Mouse (Mus musculus): ENCODE measurements around the gene Vat1l.

The Vat1l gene

DNA sequence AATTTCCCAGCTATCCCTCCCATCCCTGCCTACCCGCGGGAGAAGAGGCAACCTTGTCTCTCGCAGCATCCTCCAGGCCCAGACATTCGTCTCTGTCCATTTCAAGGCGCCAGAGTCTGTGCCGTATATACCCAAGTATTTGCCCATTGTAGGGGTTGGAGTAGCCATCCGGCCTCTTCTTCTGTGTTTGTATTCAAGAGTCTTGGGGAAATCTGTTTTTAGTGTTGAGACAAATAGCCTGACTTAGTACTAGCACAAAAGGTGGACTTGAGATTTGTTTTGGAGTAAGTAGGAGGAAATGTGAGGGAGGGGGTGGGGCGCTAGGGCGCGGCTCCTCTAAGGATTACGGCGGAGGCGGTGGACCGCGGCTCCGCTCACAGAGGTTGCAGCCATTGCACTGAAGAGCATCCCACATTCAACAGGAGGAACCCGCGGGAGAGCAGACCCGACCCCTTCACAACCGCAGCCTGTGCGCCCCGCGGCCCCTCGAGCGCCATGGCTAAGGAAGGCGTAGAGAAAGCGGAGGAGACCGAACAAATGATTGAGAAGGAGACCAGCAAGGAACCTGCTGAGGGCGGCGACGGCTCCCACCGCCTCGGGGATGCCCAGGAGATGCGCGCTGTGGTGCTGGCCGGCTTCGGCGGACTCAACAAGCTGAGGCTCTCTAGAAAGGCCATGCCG, at the start of gene Vat1l:
Gene Vat1l (plus strand): TSS at position 392 of the 681 bp plus-strand sequence.
- DNase-seq (ENCODE audit: inconsistent age in 2 of 2, low spot score in 1 of 2): peak; percentile 13 to 73

DNA sequence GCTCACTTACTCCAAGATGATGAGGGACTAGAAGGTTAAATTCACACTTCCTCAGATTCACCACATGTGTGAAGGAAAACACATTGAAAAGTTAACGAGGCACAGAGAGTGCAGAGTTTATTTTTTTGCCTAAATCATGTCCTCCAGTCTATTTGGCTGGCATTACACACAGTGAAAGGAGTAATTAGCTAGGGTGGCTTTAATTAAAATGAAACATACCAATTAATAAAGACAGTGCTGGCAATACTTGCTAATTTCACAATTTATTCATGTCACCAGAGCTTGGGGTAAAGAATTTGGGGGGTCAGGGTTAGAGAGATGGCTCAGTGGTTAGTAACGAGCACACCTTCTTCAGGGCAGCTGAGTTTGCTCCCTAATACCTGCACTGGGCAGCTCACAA, 46.8 kb upstream of the Vat1l start:
- DNase-seq (ENCODE audit: inconsistent age in 2 of 2, low spot score in 1 of 2): no peak

DNA sequence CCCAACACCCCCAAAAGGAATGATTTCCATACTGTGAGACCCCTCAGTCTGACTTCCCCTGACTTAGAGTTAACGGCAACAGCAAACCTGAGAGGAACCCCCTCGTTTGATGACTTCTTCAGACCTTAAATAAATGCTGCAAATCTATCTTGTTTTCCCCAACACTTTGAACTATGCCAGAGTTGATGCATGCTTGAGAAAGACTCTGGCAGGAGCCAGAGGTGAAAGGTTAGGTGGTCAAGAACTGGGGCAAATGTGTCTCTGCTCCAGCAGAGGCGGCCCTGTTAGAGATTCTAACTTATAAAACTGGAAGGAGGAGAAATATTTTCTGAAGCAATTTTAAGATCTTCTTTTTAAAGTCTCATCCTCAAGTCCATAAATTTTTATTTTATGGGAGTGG, 45.7 kb upstream of the Vat1l start:
- no peak for DNase-seq (ENCODE audit: inconsistent age in 2 of 2, low spot score in 1 of 2)

DNA sequence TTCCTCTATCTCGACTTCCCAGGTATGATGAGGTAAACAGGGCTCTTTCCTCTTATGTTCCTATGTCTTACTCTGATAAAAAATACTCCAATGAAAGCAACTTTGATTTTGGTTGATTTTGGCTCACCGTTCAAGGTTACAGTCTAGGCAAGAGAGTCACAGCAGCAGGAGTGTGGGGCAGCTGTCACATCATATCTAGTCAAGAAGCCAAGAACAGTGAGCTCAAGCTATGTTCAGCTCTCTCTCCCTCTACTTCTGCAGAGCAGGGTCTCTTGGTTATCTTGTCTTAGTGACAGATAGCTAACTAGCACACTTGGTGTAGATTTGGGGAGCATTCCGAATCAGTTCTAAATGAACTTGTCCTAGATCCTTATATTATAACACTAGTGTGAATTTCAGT, 41.5 kb upstream of the Vat1l start:
- no peak for DNase-seq (ENCODE audit: inconsistent age in 2 of 2, low spot score in 1 of 2)

DNA sequence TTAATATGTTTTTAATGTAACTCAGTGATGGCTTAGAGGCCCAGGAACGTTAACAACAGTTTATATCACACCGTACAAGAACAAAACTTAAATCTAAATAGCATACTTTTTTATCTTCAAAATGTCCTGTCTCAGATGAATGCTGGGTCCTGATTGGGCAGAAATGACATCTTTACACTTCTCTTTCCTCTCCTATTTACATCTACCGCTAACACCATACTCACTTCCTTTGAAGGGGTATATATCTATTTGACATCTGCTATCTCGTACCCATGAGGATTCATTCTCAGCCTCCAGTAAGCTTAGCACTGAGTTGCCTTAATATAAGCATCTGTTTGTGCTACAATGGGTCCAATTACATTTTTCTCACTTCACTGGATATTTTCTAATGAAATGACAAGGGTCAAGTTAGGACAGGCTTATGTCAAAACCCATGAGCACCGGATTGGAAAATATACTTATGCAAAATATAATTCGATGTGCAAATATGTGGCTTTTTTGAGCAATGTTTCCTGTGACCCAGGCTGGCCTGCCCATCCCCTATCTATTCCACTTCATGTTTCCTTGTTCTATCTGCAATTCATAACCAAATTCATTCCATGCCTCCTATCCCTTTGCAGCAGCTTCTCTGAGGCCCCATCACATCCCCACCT, 40.8 kb upstream of the Vat1l start:
- no peak for DNase-seq (ENCODE audit: inconsistent age in 2 of 2, low spot score in 1 of 2)

DNA sequence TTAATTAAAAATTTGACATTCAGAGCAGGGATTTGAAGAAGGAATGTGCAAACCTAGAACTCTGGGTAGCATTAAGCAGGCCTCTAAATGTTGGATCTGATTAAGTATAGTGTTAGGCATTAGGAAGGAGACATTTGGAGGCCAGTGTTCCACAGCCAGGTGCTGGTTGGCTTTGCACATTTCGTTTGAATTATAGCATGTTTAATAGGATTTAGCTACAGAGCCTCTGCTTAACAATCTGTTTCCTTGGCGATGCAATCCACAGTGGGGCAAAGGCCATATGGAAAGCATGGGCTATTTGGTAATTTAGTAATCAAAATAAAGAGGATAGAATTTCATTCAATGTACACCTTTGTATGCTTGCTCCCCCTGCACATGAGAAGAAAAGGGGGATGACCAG, 39.7 kb upstream of the Vat1l start:
- no peak for DNase-seq (ENCODE audit: inconsistent age in 2 of 2, low spot score in 1 of 2)

DNA sequence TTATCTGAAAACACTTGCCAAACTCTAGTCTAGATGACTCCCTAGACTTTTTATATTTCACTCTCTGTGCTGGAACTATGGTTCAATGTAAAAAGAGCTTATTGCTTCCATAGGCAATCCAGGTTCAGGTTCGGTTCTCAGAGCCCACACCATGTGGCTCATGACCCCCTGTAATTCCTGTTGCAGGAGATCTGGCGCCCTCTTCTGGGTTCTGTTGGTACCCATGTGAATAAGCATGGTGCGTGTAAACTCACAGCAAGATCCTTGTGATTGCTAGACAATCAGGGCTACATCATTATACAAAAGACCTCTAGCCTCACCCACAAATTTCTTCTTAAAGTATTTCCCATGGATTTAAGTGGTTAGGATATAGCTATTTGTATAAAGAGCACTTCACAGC, 28.7 kb upstream of the Vat1l start:
- DNase-seq (ENCODE audit: inconsistent age in 2 of 2, low spot score in 1 of 2): no peak

DNA sequence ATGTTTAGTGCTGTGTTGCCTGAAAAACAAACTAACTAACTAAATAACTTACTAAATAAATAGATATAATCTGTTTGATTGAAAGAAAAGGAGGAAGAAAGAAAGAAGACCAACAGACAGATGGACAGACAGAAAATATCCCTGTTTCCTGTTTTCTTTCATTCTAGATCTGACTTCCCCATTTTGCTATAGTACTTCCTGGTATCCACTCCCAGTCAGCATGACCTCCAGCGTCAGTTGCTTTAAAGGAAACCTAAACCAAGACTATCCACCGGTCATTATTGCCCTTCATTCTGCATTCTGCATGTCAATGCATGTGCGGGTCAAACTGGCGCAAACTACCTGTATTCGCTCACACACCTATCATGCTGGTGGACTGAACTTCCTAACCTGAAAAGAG, 12.1 kb upstream of the Vat1l start:
- no peak for DNase-seq (ENCODE audit: inconsistent age in 2 of 2, low spot score in 1 of 2)

DNA sequence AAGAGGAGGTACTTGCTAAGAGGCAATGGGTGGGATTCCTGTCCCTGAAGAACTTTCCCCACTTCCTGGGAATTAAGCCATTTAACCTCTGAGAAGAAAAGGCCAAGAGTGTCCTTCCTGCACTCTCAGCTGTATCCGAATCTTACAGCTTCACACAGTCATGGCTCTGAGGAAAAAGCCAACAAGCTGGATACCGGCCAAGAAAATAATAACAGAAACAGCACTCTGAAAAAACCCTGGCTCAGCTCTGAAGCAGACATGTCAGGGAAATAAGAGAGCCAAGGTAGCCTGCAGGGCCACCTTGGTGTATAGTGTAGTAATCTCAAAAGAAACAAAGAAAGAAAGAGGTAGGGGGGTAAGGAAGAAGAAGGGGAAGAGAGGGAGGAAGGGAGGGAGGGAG, 6.4 kb upstream of the Vat1l start:
- no peak for DNase-seq (ENCODE audit: inconsistent age in 2 of 2, low spot score in 1 of 2)

DNA sequence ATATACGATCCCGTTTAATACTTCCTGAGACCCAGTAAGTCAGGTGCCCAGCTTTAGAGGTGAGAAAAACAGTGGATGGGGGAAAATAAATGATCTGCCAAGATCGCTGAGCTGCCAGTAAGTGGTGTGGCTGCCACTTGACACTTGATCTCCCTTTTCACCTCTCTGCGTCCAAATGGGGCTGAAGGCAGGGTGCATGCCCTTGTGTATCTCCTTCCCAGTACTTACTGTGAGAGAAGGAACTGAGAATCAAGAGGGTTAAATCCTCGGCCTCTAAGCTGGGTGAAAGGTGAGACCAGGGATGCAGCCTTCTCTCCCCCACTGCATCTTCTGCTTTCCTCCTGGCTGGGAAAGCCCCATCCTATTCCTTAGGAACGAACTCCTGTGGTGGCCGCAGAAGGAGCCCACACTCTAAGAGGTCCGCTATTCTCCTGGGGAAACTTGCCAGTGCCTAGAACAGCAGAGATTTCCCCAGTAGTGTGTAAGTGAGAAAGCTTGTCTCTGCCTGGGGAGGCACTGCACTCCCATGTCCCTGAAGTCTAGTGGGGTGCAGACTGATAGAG, 1.1 kb downstream of the Vat1l start:
- no peak for DNase-seq (ENCODE audit: inconsistent age in 2 of 2, low spot score in 1 of 2)

DNA sequence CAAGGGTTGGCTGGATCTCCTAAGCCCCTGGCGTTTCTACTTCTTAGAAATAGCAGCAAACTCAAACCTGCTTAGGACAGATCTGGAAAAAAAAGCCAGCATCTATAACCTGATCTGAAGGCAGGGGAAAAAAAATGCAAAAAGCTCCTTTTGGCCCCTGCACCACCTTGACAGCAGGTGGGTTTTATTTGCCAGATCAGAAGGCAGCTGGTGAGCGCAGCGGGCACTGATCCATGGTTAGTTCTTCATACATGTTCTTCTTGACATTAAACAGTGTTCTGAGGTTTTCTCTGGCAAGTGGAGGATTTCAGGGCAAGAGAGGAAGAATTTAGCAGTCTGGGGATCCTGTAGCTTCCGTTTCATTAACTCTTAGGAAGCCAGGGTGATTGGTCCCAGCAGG, 1.6 kb downstream of the Vat1l start:
- DNase-seq (ENCODE audit: inconsistent age in 2 of 2, low spot score in 1 of 2): no peak

DNA sequence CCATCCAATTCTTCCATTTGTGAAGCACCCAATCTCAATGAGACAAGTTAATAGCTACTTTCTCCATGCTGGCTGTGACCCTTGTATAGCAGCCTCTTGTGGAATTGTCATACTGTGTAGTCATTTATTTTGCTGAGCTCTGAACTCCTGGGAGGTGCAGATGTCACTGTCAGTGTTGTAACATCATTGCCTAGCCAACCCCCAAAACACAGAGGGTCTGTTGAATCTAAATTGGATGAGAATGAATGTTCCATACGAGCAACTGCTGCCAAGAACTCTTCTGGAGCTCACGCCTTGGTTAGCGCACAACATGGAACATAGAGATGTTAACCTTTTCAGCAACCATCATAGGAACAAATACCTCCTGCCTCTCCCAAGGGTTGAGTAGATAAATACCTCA, 15.4 kb downstream of the Vat1l start:
- DNase-seq (ENCODE audit: inconsistent age in 2 of 2, low spot score in 1 of 2): no peak

DNA sequence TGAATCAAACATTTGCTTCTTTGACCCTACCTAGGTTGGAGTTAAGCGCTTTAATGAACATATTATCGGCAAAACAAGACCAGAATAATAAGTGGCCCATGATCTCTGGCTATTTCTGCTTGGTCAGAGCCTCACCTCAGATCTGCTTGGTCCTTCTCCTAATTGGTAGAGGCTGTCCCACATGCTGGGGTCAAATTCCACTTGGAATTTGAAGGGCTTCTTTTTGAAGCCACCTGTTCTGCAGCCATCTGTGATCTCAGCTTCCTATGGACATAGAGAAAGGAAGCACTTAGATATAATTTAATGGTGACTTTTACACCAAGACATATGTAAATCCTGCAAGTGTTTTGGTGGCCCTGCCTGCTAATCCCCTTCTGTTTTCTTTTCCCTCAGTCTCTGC, 16.6 kb downstream of the Vat1l start:
- DNase-seq (ENCODE audit: inconsistent age in 2 of 2, low spot score in 1 of 2): no peak

DNA sequence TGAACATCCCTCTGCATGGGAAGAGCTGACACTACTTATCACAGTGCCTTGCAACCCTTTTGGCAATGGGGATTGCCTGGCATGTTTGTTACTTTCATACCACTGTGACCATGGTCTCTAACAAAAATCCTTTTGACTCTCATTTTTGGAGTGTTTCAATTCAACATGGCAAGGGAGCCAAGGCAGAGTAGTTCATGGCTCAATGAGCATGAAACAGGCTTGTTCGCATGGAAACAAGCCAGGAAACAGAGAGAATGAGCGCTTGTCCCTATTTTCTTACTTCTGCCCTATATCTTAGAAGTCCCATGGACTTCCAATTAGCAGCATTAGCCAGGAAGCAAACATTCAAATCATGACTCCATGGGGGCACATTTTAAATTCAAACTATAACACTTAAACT, 18.6 kb downstream of the Vat1l start:
- DNase-seq (ENCODE audit: inconsistent age in 2 of 2, low spot score in 1 of 2): no peak

DNA sequence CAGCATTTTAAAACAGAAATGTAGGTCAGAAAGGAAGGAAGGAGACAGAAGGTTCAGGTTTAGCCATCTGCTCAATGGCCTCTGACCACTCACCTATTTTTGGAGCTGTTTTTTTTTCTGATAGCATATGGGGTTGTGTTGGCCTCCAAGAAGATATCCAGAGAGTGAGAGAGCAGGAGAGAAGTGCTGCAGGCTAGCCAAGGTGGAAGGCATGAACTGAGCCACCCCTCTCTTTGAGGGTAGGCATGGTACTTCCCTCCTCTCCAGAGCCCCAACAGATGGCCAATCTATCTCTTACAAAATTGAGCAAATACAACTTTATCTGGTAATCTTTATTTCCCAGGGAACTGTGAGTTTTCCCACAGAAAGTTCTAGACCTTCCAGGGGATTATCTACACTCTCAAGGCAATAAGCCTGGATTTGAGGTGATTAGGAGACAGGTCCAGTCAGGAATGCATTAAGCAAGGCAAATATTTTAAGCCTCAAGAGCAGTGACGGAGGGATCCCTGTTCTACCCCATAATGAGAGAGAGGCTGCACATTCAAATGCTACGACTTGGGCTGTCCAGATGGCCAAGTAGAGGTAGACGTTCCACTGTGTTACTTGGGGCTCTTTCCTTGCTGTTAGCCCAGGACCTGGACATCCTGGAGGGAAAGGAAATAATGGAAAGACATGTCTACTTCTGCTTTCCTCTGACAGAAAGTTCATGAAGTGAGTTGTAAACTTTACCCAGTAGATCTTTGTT, 46.1 kb downstream of the Vat1l start:
- no peak for DNase-seq (ENCODE audit: inconsistent age in 2 of 2, low spot score in 1 of 2)

DNA sequence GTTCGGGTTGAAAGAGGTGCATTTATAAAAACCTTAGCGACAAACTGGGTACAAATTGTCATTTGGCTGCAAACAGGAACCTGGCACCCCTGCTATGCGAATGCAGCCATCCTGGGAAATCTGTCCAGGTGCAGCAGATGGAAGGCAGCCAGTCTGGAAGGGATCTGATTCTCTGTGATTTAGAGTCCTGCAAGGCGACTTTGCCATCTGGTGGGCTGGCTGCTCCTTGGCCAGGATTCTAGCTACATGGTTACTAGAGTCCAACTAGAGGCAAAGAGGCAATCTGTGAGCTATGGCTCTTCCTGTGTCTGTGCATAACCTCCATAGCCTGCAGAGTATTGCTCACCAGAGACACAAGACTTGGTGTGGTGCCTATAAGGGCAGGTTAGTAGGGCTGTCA, 53.3 kb downstream of the Vat1l start:
- no peak for DNase-seq (ENCODE audit: inconsistent age in 2 of 2, low spot score in 1 of 2)

DNA sequence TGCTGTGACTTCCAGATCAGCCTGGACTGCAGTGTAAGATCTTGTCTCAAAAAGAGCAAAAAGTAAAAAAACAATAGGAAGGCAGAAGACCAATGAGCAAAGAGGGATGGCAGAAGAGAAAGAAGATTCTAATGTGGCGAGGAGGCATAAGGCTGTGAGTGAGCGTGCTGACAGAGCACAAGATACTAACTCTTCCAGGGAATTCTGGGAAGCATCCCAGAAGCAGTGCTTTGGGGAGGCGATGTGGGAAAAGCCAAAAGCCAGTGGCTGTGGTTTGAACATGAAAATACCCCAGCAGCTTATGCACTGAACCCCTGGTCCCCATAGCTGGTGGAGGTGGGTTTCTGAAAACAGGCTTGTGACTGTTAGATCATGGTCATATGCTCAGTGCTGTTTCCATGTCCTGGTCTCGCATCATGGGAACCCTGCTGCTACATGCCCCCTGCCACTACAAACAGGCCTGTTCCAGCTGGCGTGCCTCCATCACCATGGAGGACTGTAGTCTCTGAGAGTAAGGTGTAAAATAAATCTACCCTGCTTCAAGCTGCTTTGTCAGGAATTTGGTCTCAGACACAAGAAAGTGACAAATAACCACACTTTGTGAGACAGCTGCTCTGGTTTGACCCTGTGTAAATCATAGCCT, 54.4 kb downstream of the Vat1l start:
- no peak for DNase-seq (ENCODE audit: inconsistent age in 2 of 2, low spot score in 1 of 2)

DNA sequence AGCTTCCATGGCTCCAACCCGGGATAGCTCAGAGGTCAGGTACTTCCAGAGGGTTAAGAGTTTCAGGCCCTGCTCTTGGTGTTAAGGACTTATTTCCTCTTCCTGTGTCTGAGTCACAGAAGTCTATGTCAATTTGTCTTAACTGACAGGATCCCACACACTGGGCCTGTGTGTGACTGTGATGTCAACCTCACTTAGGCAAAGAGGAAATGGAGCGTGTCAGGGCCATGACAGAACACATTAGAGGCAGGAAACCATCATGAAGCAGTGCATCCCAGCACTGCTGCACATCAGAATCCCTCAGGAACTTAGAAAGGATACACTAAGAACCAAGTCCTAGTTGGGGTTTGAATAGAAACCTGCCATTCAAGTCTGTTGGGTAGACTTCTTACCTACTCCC, 56.9 kb downstream of the Vat1l start:
- no peak for DNase-seq (ENCODE audit: inconsistent age in 2 of 2, low spot score in 1 of 2)

DNA sequence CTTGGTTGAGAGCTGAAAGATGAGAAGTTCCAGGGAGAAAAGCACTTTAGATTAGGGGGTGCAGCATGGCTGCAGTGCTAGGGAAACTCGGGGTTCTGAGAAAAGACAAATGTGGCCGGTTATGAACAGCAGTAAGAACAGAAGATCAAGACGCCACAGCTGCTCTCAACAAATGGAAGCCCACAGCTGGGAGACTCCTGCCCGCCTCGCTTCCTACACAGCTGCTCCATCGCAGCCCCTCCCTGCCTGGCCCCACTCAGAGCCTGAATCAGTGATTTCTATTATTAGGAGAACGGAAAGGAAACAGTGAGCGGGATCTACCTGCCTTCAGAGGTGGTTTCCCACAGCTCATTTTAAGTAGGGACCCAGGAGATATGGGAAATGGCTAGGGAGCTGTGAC, 69.1 kb downstream of the Vat1l start:
- DNase-seq (ENCODE audit: inconsistent age in 2 of 2, low spot score in 1 of 2): no peak

DNA sequence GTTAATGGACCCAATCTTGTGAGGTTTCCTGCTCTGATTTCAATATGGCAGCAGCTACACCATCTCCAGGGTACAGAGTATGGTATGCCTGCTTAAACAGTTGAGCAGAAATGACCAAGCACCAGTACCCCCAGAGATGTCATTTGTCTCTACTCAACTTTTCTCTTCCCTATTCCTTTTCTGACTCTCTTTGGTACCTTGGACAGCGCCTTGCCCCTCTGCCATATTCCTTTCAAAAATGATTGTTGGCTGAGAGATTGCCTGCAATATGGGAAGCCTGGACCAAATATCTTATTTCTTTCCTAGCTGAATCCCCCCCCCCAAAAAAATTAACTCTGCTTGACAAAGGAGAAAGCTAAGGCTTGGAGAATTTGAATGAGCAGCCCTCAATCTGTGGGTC, 75.7 kb downstream of the Vat1l start:
- no peak for DNase-seq (ENCODE audit: inconsistent age in 2 of 2, low spot score in 1 of 2)

DNA sequence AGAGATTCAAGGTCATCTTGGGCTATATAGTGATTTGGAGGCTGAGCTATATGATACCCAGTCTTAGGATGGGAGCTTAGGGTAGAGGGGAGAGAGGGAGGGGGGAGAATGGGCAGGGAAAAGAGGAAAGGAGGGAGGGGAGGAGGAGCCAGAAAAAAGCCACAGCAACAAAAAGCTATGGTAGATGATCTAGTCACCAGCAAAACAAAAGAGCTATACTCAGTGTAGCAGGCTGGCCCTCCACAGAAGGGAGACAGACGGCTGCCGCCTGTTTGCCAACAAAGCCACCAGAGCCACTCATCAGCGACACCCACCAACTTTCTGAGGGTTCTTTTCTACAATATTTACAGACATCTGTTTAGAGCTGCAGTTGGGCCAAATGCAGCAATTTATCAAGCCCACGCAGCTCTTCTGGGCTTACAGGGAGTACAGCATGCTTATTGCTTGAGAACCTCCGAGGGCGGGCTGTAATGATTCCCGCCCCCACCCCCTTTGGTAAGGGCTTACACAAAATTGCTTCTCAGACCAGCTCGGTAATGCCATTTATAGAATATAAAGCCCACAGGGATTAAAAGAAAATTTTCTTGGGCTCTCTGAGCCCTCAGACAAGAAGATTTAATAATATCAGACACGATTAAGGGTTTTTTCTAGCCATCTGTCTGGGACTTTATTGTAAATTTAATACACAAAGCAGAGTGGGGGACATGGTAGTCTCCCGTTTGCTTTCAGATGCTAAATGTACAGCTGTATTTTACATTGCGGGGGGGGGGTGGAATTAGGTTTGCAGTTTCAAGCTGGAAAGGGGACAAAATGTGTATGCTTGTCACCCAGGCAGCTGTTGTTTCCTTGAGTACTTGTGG, 89.7 kb downstream of the Vat1l start:
- no peak for DNase-seq (ENCODE audit: inconsistent age in 2 of 2, low spot score in 1 of 2)

All from adrenal gland, adult (tissue).